Mouse (Mus musculus) ES-Bruce4 (cell line): ENCODE measurements around the gene Tat.

ENCODE experiments used
- EP300 ChIP-seq: IDR thresholded peaks from 2 replicates; pipeline ENCODE4 v1.6.1; 2011; ENCODE audit warnings: low read depth, low read length; ENCODE audit not compliant: insufficient read depth
- POLR2A ChIP-seq: IDR thresholded peaks from one replicate; pipeline ENCODE4 v1.8.1; 2011; ENCODE audit warnings: low read length; ENCODE audit not compliant: insufficient read depth

DNA sequence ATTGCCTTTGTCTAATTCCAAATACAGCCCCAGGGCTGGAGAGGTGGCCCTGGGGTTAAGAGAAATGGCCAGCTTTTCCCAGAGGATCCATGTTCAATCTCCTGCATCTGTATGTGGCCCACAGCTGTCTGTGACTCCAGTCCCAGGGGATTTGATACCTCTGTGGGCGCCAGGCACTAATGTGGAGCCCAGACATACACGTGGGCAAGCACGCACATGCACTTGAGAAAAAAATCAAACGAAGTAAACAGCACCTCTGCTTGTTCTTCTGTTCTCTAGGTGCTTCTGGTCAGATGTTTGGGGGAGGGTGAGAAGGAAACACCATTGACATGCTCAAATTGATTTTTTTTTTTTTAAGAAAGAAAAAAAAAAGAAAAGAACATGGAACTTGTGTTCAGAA lies 26.1 kb upstream of the Tat start:
- no peak for TF ChIP-seq EP300
- TF ChIP-seq POLR2A, result no peak
